Mouse (Mus musculus) olfactory bulb, adult 2 months (tissue): ENCODE results near the gene Golga2.
A peak's percentile ranks its signal among the peaks of the same experiment; 100 is the strongest.

Experiments
- CTCF ChIP-seq: fragments of 200-500 bp; IDR thresholded peaks from 2 replicates; pipeline ENCODE4 v1.5.1; 2012; ENCODE audit warnings: low read depth, mild to moderate bottlenecking, low read length, moderate library complexity; ENCODE audit not compliant: insufficient read depth
- POLR2A ChIP-seq: fragments of 200-500 bp; IDR thresholded peaks from 2 replicates; pipeline ENCODE4 v1.6.1; 2012; ENCODE audit warnings: mild to moderate bottlenecking, low read depth, low read length, moderate library complexity; ENCODE audit not compliant: insufficient read depth

GRCm38 (mm10) chr2:32352151-32353006, 65.2 kb downstream of the Golga2 start, which contains the start of gene Ciz1:
- peak; percentile 61 for TF ChIP-seq POLR2A
- no peak for TF ChIP-seq CTCF
